Mouse (Mus musculus) heart, embryonic 11.5 days (tissue): ENCODE measurements at regions not wholly inside any gene's neighbourhood (a gene's known extent, or its start where the extent isn't known, plus 50 kb on each side); places are given as distances from the start of the nearest gene placed in this dataset.
"Not testable (repeated sequence)": the region's sequence is repeated elsewhere in the genome, so short reads cannot be mapped to it uniquely, and the experiment has no call there.

Source experiments
- ATAC-seq: fragments of 200-750 bp; cut with Nextera tagmentation; replicated peaks from 2 replicates; pipeline ENCODE4 v1.8.0; 2017; ENCODE audit warnings: moderate library complexity; ENCODE audit not compliant: insufficient number of reproducible peaks, low FRiP score, low TSS enrichment
- H3K27ac ChIP-seq: fragments of 300-500 bp; sonication (generic); 2 replicates; pipeline ENCODE4 v1.5.1; 2014; ENCODE audit warnings: mild to moderate bottlenecking, low read depth, low read length
- H3K27me3 ChIP-seq: fragments of 300-500 bp; sonication (generic); 2 replicates; pipeline ENCODE4 v1.6.1; 2014; ENCODE audit warnings: mild to moderate bottlenecking, low read length, mixed read lengths; ENCODE audit not compliant: control insufficient read depth, insufficient read depth
- H3K36me3 ChIP-seq: fragments of 300-500 bp; sonication (generic); 2 replicates; pipeline ENCODE4 v1.6.1; 2014; ENCODE audit warnings: mild to moderate bottlenecking, low read length, moderate library complexity, mixed read lengths; ENCODE audit not compliant: control insufficient read depth, insufficient read depth
- H3K4me1 ChIP-seq: fragments of 300-500 bp; sonication (generic); 2 replicates; pipeline ENCODE4 v1.6.1; 2014; ENCODE audit warnings: low read length; ENCODE audit not compliant: control insufficient read depth, insufficient read depth
- H3K4me2 ChIP-seq: fragments of 300-500 bp; sonication (generic); 2 replicates; pipeline ENCODE4 v1.6.1; 2014; ENCODE audit warnings: mild to moderate bottlenecking, moderate library complexity
- H3K4me3 ChIP-seq: fragments of 300-500 bp; sonication (generic); 2 replicates; pipeline ENCODE4 v1.5.1; 2014; ENCODE audit warnings: low read depth, low read length
- H3K9ac ChIP-seq: fragments of 300-500 bp; sonication (generic); 2 replicates; pipeline ENCODE4 v1.6.1; 2014; ENCODE audit warnings: mild to moderate bottlenecking, low read depth, low read length, moderate library complexity
- H3K9me3 ChIP-seq: fragments of 300-500 bp; sonication (generic); replicated peaks from 2 replicates; pipeline ENCODE4 v1.6.1; 2016; ENCODE audit warnings: low read length; ENCODE audit not compliant: control insufficient read depth
- WGBS: fragments of 180-500 bp; shearing (Covaris S2); extraction: QIAGEN DNeasy Blood & Tissue Kit; methylation state at CpG from one replicate; pipeline ENCODE4 v1.1.7; 2014; ENCODE audit not compliant: insufficient replicate concordance; 5-methylcytosine and 5-hydroxymethylcytosine counted together

GRCm38 (mm10) chr16:31547391-31547790 lies 115.9 kb upstream of the Dlg1 start:
- no peak overlapping the region for H3K27ac ChIP-seq
- peaks cover 19% of the 10 kb centered on the region for H3K27me3 ChIP-seq
- ATAC-seq: no peak
- no peak overlapping the region for H3K4me3 ChIP-seq
- no peak overlapping the region for H3K9ac ChIP-seq
- no peak overlapping the region for H3K4me2 ChIP-seq
- 74% methylated on average over 10 of the region's 10 CpGs for WGBS
- H3K36me3 ChIP-seq: no peaks in the 10 kb centered on the region
- H3K9me3 ChIP-seq: no peaks in the 10 kb centered on the region
- H3K4me1 ChIP-seq: peaks cover 15% of the 10 kb centered on the region

DNA sequence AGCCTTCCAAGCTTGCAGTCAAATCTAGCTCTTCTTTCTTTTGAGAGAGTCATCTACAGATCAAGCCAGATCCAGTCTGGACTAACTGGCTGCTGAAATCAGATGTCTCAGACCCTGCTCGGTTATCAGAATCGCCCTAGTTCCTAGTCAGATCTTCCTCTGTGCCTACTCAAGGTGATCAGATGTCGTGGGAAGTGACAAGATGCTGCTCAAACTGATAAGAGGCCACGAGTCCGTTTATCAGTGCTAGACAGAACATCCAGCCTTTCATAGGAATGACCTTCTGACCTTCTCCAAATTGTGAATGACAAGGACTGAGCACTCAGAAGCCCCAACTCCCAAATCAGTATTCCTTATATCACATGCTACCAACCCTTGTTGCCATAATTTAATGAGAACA lies 113.3 kb upstream of the Dlg1 start:
- ATAC-seq: no peak
- no peak overlapping the region for H3K4me3 ChIP-seq
- H3K4me1 ChIP-seq: peaks cover 15% of the 10 kb centered on the region
- WGBS: 30% methylated on average over 5 of the region's 5 CpGs
- no peaks in the 10 kb centered on the region for H3K9me3 ChIP-seq
- no peak overlapping the region for H3K4me2 ChIP-seq
- no peak overlapping the region for H3K27ac ChIP-seq
- no peak overlapping the region for H3K9ac ChIP-seq
- H3K36me3 ChIP-seq: no peaks in the 10 kb centered on the region
- H3K27me3 ChIP-seq: peaks cover 7% of the 10 kb centered on the region

DNA sequence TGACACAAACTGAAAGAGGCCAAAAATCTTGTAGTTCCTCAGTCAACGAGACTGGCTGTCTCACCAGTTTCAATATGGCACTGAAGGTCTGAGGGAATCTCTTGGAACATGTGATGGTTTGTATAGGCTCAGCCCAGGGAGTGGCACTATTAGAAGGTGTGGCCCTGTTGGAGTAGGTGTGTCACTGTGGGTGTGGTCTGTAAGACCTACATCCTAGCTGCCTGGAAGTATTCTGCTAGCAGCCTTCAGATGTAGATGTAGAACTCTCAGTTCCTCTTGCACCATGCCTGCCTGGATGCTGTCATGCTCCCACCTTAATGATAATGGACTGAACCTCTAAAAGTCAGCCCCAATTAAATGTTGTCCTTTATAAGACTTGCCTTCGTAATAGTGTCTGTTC lies 112.7 kb upstream of the Dlg1 start:
- not testable (repeated sequence) for ATAC-seq, H3K27me3 ChIP-seq, H3K9me3 ChIP-seq, H3K4me2 ChIP-seq, H3K9ac ChIP-seq, H3K4me3 ChIP-seq, H3K36me3 ChIP-seq, H3K27ac ChIP-seq
- H3K4me1 ChIP-seq: peaks cover 12% of the 10 kb centered on the region
- WGBS: 74% methylated on average over 2 of the region's 2 CpGs

DNA sequence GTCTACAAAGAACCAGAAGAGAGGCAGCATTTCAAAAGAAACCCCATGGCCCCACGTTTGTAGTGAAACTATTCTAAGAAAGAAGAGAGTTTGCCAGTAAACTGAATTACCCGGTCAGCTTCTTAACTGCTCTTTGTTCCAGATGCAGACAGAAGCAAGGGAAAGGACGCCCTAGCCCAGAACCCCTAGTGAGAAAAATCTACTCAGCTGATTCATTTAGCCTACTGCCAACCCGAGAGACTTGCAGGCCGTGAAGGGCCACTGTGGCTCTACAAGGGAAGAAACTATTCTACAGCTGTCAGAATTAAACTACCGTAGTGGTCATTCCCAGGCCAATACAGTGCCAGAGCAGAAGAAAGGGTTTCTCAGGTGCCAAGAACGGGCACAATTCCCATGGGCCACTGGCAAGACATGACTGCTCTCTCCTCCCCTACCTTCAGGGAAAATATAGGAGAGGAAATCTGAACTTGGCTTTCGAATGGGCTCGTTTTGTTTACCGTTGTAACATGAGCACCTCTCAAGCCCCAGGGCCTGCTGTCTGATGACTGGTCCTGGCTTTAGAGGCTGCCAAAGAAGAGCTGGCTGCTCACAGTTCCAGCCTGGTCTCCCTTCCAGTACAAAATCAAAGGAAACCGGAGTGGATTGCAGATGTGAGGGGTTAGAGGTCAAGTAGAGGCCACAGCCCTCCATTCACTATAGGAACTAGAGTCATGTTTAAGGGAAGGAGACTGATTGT lies 111.7 kb upstream of the Dlg1 start:
- 0 out of 2 replicates have a peak, but pooled peaks cover 2% of the 10 kb centered on the region for H3K9me3 ChIP-seq
- no peak for ATAC-seq
- no peaks in the 10 kb centered on the region for H3K36me3 ChIP-seq
- 43% methylated on average over 11 of the region's 11 CpGs for whole genome bisulfite sequencing
- no peak overlapping the region for H3K27ac ChIP-seq
- H3K27me3 ChIP-seq: no peaks in the 10 kb centered on the region
- peaks cover 7% of the 10 kb centered on the region; the same call in 1 of the 2 replicates for H3K4me1 ChIP-seq
- no peak overlapping the region for H3K9ac ChIP-seq
- no peak overlapping the region for H3K4me2 ChIP-seq
- no peak overlapping the region for H3K4me3 ChIP-seq

DNA sequence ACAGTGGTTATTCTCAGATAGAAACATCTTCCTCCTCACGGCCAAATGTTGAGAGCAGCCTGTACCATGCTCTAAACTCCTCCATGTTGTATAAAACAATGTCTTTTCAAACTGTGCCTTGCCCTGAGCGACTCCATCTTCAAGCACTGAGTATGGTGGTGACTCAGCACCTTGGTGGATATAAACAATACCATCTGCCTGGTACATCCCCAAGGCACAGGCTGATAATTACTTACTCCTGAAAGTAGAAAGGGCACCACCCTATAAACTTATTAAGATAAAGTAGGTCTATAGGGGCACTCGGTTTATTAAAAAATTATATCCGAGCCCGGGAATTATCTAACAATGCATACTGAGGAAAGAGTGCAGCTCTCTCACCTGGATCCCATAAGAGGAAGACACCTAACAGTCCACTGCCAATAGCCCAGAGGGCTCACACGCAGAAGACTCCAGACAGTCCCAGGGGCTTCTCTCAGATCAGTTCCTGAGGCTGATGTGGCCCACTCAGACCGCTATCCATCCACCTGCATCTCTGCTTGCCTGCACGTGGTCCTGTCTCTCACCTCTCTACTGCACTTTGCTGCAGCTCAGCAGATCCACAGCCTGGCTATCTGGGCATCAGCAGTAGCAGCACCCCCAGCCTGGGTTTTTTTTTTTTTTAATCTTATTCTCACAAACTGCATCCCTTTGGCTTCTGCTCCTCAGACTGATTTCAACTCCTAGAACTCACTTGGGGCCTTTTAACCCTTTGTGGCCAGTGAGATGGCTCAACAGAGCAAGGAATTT lies 109.7 kb upstream of the Dlg1 start:
- no peaks in the 10 kb centered on the region for H3K27me3 ChIP-seq
- 75% methylated on average over 8 of the region's 8 CpGs for WGBS
- peaks cover 7% of the 10 kb centered on the region; the same call in 1 of the 2 replicates for H3K4me1 ChIP-seq
- no peak overlapping the region for H3K9ac ChIP-seq
- H3K27ac ChIP-seq: no peak overlapping the region
- no peak overlapping the region for H3K4me3 ChIP-seq
- ATAC-seq: no peak
- 0 out of 2 replicates have a peak, but pooled peaks cover 2% of the 10 kb centered on the region for H3K9me3 ChIP-seq
- no peaks in the 10 kb centered on the region for H3K36me3 ChIP-seq
- no peak overlapping the region for H3K4me2 ChIP-seq

GRCm38 (mm10) chr16:31560426-31560825 lies 102.8 kb upstream of the Dlg1 start:
- no peaks in the 10 kb centered on the region for H3K36me3 ChIP-seq
- H3K4me2 ChIP-seq: no peak overlapping the region
- no peaks in the 10 kb centered on the region for H3K27me3 ChIP-seq
- H3K4me1 ChIP-seq: no peaks in the 10 kb centered on the region
- no peak overlapping the region for H3K9ac ChIP-seq
- no peak overlapping the region for H3K27ac ChIP-seq
- H3K4me3 ChIP-seq: no peak overlapping the region
- no peak for ATAC-seq
- 0 out of 2 replicates have a peak, but pooled peaks cover 2% of the 10 kb centered on the region for H3K9me3 ChIP-seq

GRCm38 (mm10) chr16:31564926-31565325 lies 98.3 kb upstream of the Dlg1 start:
- no peak overlapping the region for H3K4me3 ChIP-seq
- no peak for ATAC-seq
- 85% methylated on average over 5 of the region's 5 CpGs for WGBS
- H3K4me1 ChIP-seq: no peaks in the 10 kb centered on the region
- H3K36me3 ChIP-seq: no peaks in the 10 kb centered on the region
- no peaks in the 10 kb centered on the region for H3K27me3 ChIP-seq
- H3K27ac ChIP-seq: no peak overlapping the region
- H3K9ac ChIP-seq: no peak overlapping the region
- H3K9me3 ChIP-seq: no peaks in the 10 kb centered on the region
- H3K4me2 ChIP-seq: no peak overlapping the region

GRCm38 (mm10) chr16:31568316-31568715 lies 94.9 kb upstream of the Dlg1 start:
- H3K4me1 ChIP-seq: no peaks in the 10 kb centered on the region
- no peaks in the 10 kb centered on the region for H3K36me3 ChIP-seq
- H3K4me3 ChIP-seq: no peak overlapping the region
- H3K9ac ChIP-seq: no peak overlapping the region
- H3K27ac ChIP-seq: no peak overlapping the region
- H3K9me3 ChIP-seq: no peaks in the 10 kb centered on the region
- 79% methylated on average over 6 of the region's 6 CpGs for WGBS
- H3K27me3 ChIP-seq: no peaks in the 10 kb centered on the region
- H3K4me2 ChIP-seq: no peak overlapping the region
- ATAC-seq: no peak
